Mouse (Mus musculus) ES-Bruce4 (cell line): Measurements from ENCODE around the gene Fgfr2.

Experiments
- CTCF ChIP-seq: IDR thresholded peaks from one replicate; pipeline ENCODE4 v1.8.1; 2011; ENCODE audit warnings: low read depth, low read length
- POLR2A ChIP-seq: IDR thresholded peaks from one replicate; pipeline ENCODE4 v1.8.1; 2011; ENCODE audit warnings: low read length; ENCODE audit not compliant: insufficient read depth

DNA sequence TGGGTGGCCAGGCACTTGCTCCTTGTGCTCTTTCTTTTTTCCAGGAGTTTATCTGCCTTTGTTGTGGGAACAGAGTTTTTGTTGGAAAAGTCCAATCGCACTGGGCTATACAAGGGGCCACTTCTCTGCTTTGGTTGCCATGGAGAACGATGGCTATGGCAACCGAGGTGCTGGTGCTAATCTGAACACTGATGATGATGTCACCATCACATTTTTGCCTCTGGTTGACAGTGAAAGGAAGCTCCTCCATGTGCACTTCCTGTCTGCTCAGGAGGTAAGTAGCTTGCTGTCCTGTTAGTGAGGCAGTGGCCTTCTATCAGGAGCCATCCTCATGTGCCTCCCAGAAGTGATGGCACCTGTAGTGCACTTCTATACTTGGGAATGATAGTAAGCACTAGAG lies 140.5 kb downstream of the Fgfr2 start:
- no peak for TF ChIP-seq POLR2A
- TF ChIP-seq CTCF = no peak
